Mouse (Mus musculus): Measurements from ENCODE around the gene Pald1. TPM values are rescaled to one million over a fixed set of nuclear protein-coding genes. Genes with fewer than 3 reads are reported as not detected.

Pald1 gene
- polyA plus RNA-seq, 1 experiment from 2014 or later: 19.6 TPM

DNA sequence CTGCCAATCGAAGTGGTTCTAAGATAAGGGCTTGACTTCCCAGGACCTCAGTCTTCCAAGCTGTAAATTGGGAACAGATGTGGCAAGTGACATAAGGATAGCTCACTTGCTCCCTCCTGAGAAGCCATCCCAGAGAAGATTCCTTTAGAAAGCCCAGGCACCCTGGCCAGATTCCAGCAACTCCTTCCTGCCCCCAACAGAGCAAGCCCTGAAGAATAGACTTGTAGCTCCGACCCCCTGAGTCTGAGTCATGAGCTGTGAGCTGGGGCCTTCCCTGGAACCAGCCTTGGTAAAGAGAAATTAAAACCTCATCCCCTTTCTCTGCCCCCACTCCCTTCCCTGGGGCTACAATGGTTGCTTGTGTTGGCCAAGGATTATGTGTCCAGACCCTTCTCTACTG lies 108.8 kb downstream of the Pald1 start:
- no peak overlapping the region for H3K4me2 ChIP-seq (ENCODE audit: low read length)
- no peaks in the 10 kb centered on the region for H3K9me3 ChIP-seq (ENCODE audit: control insufficient read depth, low read length)
- H3K36me3 ChIP-seq (ENCODE audit: control insufficient read depth, insufficient read depth, low read length): no peaks in the 10 kb centered on the region
- H3K27me3 ChIP-seq (replicated peaks; ENCODE audit: control insufficient read depth, insufficient read depth, low read length): 0 out of 2 replicates have a peak, but pooled peaks cover 9% of the 10 kb centered on the region
- H3K9ac ChIP-seq (ENCODE audit: low read length): no peak overlapping the region
- peaks cover 3% of the 10 kb centered on the region; the same call in 1 of the 2 replicates for H3K4me1 ChIP-seq (replicated peaks; ENCODE audit: control insufficient read depth, insufficient read depth, low read length)
- H3K27ac ChIP-seq (ENCODE audit: low read depth): no peak overlapping the region
- H3K4me3 ChIP-seq (ENCODE audit: low read depth, low read length): no peak overlapping the region
- DNase-seq (ENCODE audit: low spot score) (no peak), ATAC-seq (replicated peaks; ENCODE audit: low FRiP score, low TSS enrichment, low read depth) (no peak)
- WGBS: 46% methylated on average over 2 of the region's 2 CpGs

DNA sequence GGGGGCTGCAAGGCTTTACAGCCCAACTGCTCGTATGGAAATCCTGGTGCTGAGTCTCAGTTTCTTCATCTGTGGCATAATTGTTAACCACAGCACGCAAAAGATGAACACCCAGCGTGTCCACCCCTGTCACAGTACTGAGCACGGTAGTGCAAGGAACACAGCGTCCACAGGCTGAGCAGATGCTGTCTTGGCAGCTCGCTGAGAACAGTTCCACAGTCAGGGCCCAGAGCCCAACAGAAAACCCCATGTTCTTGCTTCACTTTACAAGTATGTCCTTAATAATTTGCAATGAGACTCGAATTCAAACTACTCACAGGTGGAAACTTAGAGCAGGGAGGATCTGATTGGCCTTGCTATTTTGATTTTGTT lies 109.5 kb downstream of the Pald1 start:
- Histone ChIP-seq H3K4me1 (replicated peaks; ENCODE audit: control insufficient read depth, insufficient read depth, low read length) (peaks cover 3% of the 10 kb centered on the region; the same call in 1 of the 2 replicates), H3K9me3 (ENCODE audit: control insufficient read depth, low read length) (no peaks in the 10 kb centered on the region), H3K4me2 (ENCODE audit: low read length) (peak overlapping the region; percentile 92), H3K4me3 (ENCODE audit: low read depth, low read length) (peak overlapping the region; percentile 53), H3K27me3 (replicated peaks; ENCODE audit: control insufficient read depth, insufficient read depth, low read length) (0 out of 2 replicates have a peak, but pooled peaks cover 9% of the 10 kb centered on the region), H3K9ac (ENCODE audit: low read length) (peak overlapping the region; percentile 62), H3K27ac (ENCODE audit: low read depth) (no peak overlapping the region), H3K36me3 (ENCODE audit: control insufficient read depth, insufficient read depth, low read length) (no peaks in the 10 kb centered on the region)
- 57% methylated on average over 7 of the region's 7 CpGs for whole genome bisulfite sequencing
- DNase-seq (ENCODE audit: low spot score): peak; percentile 53
- ATAC-seq (replicated peaks; ENCODE audit: low FRiP score, low TSS enrichment, low read depth): no peak

DNA sequence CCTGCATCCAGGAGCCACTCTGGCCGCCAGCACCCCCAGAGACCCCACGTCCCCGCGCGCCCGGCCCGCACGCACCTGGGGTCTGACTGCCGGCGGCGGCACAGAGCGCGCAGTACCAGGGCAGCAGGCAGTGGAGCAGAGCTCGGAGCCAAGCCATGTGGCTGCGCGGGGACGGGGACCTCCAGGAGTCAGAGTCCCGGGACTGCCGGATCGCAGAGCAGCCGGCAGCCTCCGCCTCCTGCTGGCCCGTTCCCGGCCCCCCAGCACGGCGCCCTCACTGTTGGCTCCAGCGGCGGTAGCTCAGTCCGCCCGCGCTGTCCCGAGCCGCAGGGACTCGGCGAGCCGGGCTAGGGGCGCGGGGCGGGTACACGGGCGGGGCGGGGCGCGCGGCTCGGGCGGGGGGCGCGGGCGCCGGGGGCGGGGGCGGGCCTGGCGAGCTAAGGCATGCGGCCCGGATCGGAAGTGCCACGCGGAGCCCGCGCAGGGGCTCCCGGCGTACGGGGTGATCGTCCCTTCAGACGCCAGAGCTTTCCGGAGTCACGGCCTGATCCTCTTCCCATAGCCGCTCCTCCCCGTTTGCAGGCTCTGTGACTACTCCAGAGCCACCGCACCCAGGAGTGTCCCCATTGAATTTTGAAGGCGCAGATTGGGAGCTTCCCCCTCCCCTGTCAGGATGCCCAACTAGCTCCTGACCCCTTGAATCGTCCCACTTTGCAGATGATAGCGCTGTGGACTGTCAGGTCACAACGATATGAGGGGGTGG lies 110.1 kb downstream of the Pald1 start, which contains the start of gene Adamts14:
Gene Adamts14, minus strand, starts transcription at position 358 of the 763 bp plus-strand sequence.
- H3K27ac ChIP-seq (ENCODE audit: low read depth): no peak within 1 kb of the TSS
- DNase-seq (ENCODE audit: low spot score) (peak; percentile 78), ATAC-seq (replicated peaks; ENCODE audit: low FRiP score, low TSS enrichment, low read depth) (peak; percentile 63)
- H3K27me3 ChIP-seq (replicated peaks; ENCODE audit: control insufficient read depth, insufficient read depth, low read length): 0 out of 2 replicates have a peak, but pooled peaks cover 9% of the 10 kb centered on the region
- no peaks in the 10 kb centered on the region for H3K9me3 ChIP-seq (ENCODE audit: control insufficient read depth, low read length)
- under 1% methylated on average over 48 of the region's 75 CpGs for WGBS
- H3K4me3 ChIP-seq (ENCODE audit: low read depth, low read length): peak within 1 kb of the TSS; percentile 53
- peak within 1 kb of the TSS; percentile 92 for H3K4me2 ChIP-seq (ENCODE audit: low read length)
- no peaks in the 10 kb centered on the region for H3K36me3 ChIP-seq (ENCODE audit: control insufficient read depth, insufficient read depth, low read length)
- peaks cover 3% of the 10 kb centered on the region; the same call in 1 of the 2 replicates for H3K4me1 ChIP-seq (replicated peaks; ENCODE audit: control insufficient read depth, insufficient read depth, low read length)
- H3K9ac ChIP-seq (ENCODE audit: low read length): peak within 1 kb of the TSS; percentile 62

DNA sequence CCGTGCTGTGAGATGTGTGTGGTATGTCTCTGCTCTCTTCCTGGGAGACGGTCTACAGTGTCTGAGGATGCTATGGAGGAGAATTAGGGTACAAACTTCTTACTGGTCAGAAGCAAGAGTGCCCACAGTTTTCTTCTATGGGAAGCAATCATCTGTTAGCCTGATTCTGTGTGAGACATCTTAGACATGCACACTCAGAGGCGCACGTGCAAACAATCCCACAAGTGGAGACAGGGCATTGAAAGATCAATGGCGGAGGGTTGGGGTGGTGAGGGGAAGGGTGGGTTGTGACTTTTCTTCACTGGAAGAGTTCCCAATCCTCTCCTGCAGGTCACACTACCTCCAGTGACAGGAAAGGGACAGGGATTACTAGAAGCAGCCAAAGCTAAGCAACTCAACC lies 110.7 kb downstream of the Pald1 start:
- Histone ChIP-seq H3K36me3 (ENCODE audit: control insufficient read depth, insufficient read depth, low read length) (no peaks in the 10 kb centered on the region), H3K4me1 (replicated peaks; ENCODE audit: control insufficient read depth, insufficient read depth, low read length) (peaks cover 3% of the 10 kb centered on the region; the same call in 1 of the 2 replicates), H3K9ac (ENCODE audit: low read length) (peak overlapping the region; percentile 62), H3K4me2 (ENCODE audit: low read length) (peak overlapping the region; percentile 92), H3K4me3 (ENCODE audit: low read depth, low read length) (peak overlapping the region; percentile 53), H3K27me3 (replicated peaks; ENCODE audit: control insufficient read depth, insufficient read depth, low read length) (0 out of 2 replicates have a peak, but pooled peaks cover 9% of the 10 kb centered on the region), H3K27ac (ENCODE audit: low read depth) (no peak overlapping the region), H3K9me3 (ENCODE audit: control insufficient read depth, low read length) (no peaks in the 10 kb centered on the region)
- WGBS: 37% methylated on average over 5 of the region's 5 CpGs
- DNase-seq (ENCODE audit: low spot score) (no peak), ATAC-seq (replicated peaks; ENCODE audit: low FRiP score, low TSS enrichment, low read depth) (no peak)

DNA sequence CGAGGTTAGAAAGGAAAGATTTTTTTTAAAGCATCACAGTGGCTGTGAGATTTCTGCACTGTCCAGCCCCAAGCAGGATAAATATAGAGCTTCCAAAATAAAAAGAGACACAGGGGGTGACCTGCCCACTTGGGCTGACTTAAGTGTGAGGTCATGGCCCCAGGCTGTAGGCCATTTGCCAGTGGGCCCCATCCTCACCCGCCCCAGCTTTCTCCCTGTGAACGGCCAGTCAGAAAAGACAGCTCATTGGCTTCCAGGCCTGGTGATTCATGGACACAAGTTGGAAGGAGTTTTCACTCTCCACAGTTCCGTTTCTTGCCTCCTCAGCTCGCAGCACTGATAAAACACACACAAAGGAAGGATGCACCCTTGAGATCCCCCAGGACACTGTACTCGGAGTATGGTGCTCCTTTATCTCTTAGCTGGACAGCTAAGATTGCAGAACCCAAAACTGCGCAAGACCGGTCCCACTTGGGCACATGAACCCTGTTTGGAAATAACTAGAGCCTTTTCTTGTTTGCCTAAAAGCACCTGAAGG lies 111.2 kb downstream of the Pald1 start:
- Histone ChIP-seq H3K4me3 (ENCODE audit: low read depth, low read length) (peak overlapping the region; percentile 53; the same call in 1 of the 2 replicates), H3K27me3 (replicated peaks; ENCODE audit: control insufficient read depth, insufficient read depth, low read length) (0 out of 2 replicates have a peak, but pooled peaks cover 9% of the 10 kb centered on the region), H3K36me3 (ENCODE audit: control insufficient read depth, insufficient read depth, low read length) (no peaks in the 10 kb centered on the region), H3K4me2 (ENCODE audit: low read length) (peak overlapping the region; percentile 92), H3K9me3 (ENCODE audit: control insufficient read depth, low read length) (no peaks in the 10 kb centered on the region), H3K27ac (ENCODE audit: low read depth) (no peak overlapping the region), H3K9ac (ENCODE audit: low read length) (no peak overlapping the region), H3K4me1 (replicated peaks; ENCODE audit: control insufficient read depth, insufficient read depth, low read length) (peaks cover 3% of the 10 kb centered on the region; the same call in 1 of the 2 replicates)
- ATAC-seq (replicated peaks; ENCODE audit: low FRiP score, low TSS enrichment, low read depth): no peak
- WGBS: 44% methylated on average over 8 of the region's 8 CpGs
- no peak for DNase-seq (ENCODE audit: low spot score)

Other genes with a start within 250 kb of the Pald1 start
- 59.4 and 65.7 TPM in 2 replicates for gene Sgpl1, start 235.8 kb downstream of the Pald1 start, polyA plus RNA-seq (2014; fragmentation: Nextera tagmentation; extraction: Ambion mirVana)
- gene Tbata, start 211.6 kb downstream of the Pald1 start, polyA plus RNA-seq (2014; fragmentation: Nextera tagmentation; extraction: Ambion mirVana): not detected in 2 replicates
- 0.74 and 1.2 TPM in 2 replicates for gene Adamts14, start 110.1 kb downstream of the Pald1 start, polyA plus RNA-seq (2014; fragmentation: Nextera tagmentation; extraction: Ambion mirVana)
- not detected in 2 replicates for gene Prf1, start 85.7 kb downstream of the Pald1 start, polyA plus RNA-seq (2014; fragmentation: Nextera tagmentation; extraction: Ambion mirVana)
- gene Nodal, start 34.4 kb upstream of the Pald1 start, polyA plus RNA-seq (2014; fragmentation: Nextera tagmentation; extraction: Ambion mirVana): 0.50 and 0.54 TPM in 2 replicates
- 43.0 and 48.8 TPM in 2 replicates for gene Eif4ebp2, start 69.1 kb upstream of the Pald1 start, polyA plus RNA-seq (2014; fragmentation: Nextera tagmentation; extraction: Ambion mirVana)
- gene Lrrc20, start 92.3 kb upstream of the Pald1 start, polyA plus RNA-seq (2014; fragmentation: Nextera tagmentation; extraction: Ambion mirVana): 7.5 and 8.1 TPM in 2 replicates
- 0.15 and 0.22 TPM in 2 replicates for gene Npffr1, start 212.0 kb upstream of the Pald1 start, polyA plus RNA-seq (2014; fragmentation: Nextera tagmentation; extraction: Ambion mirVana)